Mouse (Mus musculus) brain, embryonic 14.5 days (tissue): ENCODE data around the gene Hsdl2. TPM values are rescaled to one million over a fixed set of nuclear protein-coding genes. Genes with fewer than 3 reads are reported as not detected.

Experiments used
- DNase-seq: peaks from one replicate; pipeline ENCODE4 v3.0.0-alpha.2; 2011; ENCODE audit warnings: low read depth
- CTCF ChIP-seq: fragments of 200-500 bp; IDR thresholded peaks from 2 replicates; pipeline ENCODE4 v1.5.1; 2012; ENCODE audit warnings: inconsistent platforms, mild to moderate bottlenecking, moderate library complexity, borderline replicate concordance; ENCODE audit not compliant: insufficient read depth, insufficient read length; ENCODE audit errors: extremely low read depth
- POLR2A ChIP-seq: fragments of 200-500 bp; IDR thresholded peaks from 2 replicates; pipeline ENCODE4 v1.6.1; 2012; ENCODE audit warnings: mild to moderate bottlenecking, inconsistent platforms, borderline replicate concordance; ENCODE audit not compliant: poor library complexity, insufficient read depth, insufficient read length, severe bottlenecking; ENCODE audit errors: extremely low read depth
- polyA plus RNA-seq: library from polyadenylated mRNA; depleted of rRNA; stranded (reverse); fragments of >200 nt; gene quantifications from 2 replicates; pipeline ENCODE4 v1.2.3, GENCODE M21; 2012

The Hsdl2 gene
- polyA plus RNA-seq, 1 experiment = 22.6 TPM

GRCm38 (mm10) chr4:59602704-59603103 lies 21.3 kb downstream of the Hsdl2 start:
- DNase-seq = no peak
- TF ChIP-seq POLR2A (no peak), CTCF (0 out of 2 replicates have a peak, but pooled peaks have one; percentile 5)

- DNase-seq = no peak
- TF ChIP-seq POLR2A = no peak
- TF ChIP-seq CTCF = no peak
Observed at GRCm38 (mm10) chr4:59604892-59605291, 23.5 kb downstream of the Hsdl2 start.

- TF ChIP-seq CTCF (no peak), POLR2A (no peak)
- DNase-seq = no peak
Observed at GRCm38 (mm10) chr4:59605501-59605900, 24.1 kb downstream of the Hsdl2 start.

GRCm38 (mm10) chr4:59610411-59610810 lies 29.0 kb downstream of the Hsdl2 start:
- no peak for TF ChIP-seq POLR2A
- TF ChIP-seq CTCF = no peak

GRCm38 (mm10) chr4:59614986-59615385 lies 33.6 kb downstream of the Hsdl2 start:
- no peak for TF ChIP-seq POLR2A
- 0 out of 2 replicates have a peak, but pooled peaks have one; percentile 7 for TF ChIP-seq CTCF
- DNase-seq = peak; percentile 49

More at GRCm38 (mm10) chr4:59610411-59610810, 29.0 kb downstream of the Hsdl2 start:
- DNase-seq = no peak

GRCm38 (mm10) chr4:59619611-59620245 lies 38.4 kb downstream of the Hsdl2 start:
- no peak for TF ChIP-seq POLR2A
- no peak for TF ChIP-seq CTCF
- no peak for DNase-seq

- no peak for DNase-seq
Observed at GRCm38 (mm10) chr4:59625676-59625997, 44.3 kb downstream of the Hsdl2 start.

GRCm38 (mm10) chr4:59625998-59626910 lies 44.9 kb downstream of the Hsdl2 start, which contains the start of gene E130308A19Rik:
Gene E130308A19Rik (plus strand): TSS chr4:59626211.
- TF ChIP-seq POLR2A (peak; percentile 78), CTCF (no peak)
- DNase-seq = peak; percentile 92

More at GRCm38 (mm10) chr4:59625676-59625997, 44.3 kb downstream of the Hsdl2 start:
- TF ChIP-seq CTCF = no peak
- TF ChIP-seq POLR2A = no peak

- no peak for TF ChIP-seq POLR2A
- TF ChIP-seq CTCF = no peak
- no peak for DNase-seq
Observed at GRCm38 (mm10) chr4:59628255-59628654, 46.9 kb downstream of the Hsdl2 start.

- DNase-seq = peak; percentile 83
- TF ChIP-seq CTCF (no peak), POLR2A (no peak)
Observed at GRCm38 (mm10) chr4:59629076-59629874, 47.9 kb downstream of the Hsdl2 start.

GRCm38 (mm10) chr4:59630122-59630521 lies 48.8 kb downstream of the Hsdl2 start:
- TF ChIP-seq CTCF = no peak
- no peak for TF ChIP-seq POLR2A
- no peak for DNase-seq
